Mouse (Mus musculus): ENCODE measurements around the gene Rab6b.

DNA sequence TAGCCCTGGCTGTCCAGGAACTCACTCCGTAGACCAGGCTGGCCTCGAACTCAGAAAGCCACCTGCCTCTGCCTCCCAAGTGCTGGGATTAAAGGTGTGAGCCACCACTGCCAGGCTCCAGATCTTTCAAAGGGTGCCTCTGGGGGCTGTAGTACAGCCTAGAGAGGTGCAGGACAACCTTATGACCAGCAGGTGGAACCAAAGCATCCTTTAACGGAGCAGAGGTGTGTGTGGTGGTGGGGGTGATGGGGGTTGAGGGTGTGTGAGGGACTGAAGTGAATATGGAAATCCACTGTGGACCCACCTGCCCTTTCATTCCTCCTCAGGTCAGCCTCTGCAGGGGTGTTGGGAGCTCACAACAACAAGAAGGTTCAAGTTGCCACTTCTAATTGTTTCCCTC lies 113.9 kb downstream of the Rab6b start:
- TF ChIP-seq CTCF (IDR thresholded peaks at IDR 0.05; ENCODE audit: low read depth, low read length) (peak; percentile 57; the same call in 1 of the 2 replicates), POLR2A (IDR thresholded peaks at IDR 0.05; ENCODE audit: borderline replicate concordance, low read depth, low read length) (no peak)
